Mouse (Mus musculus) thymus, postnatal 36 days (tissue): ENCODE results near the gene 2210408I21Rik.

ENCODE experiments used
- DNase-seq, 2 experiments: peaks; one replicate each; pipeline ENCODE4 v3.0.0; 2022; ENCODE audit warnings: mixed read lengths in 2 of 2

The 2210408I21Rik gene

GRCm38 (mm10) chr13:77514046-77514445 is 378.7 kb downstream of the 2210408I21Rik start:
- DNase-seq: no peak

DNA sequence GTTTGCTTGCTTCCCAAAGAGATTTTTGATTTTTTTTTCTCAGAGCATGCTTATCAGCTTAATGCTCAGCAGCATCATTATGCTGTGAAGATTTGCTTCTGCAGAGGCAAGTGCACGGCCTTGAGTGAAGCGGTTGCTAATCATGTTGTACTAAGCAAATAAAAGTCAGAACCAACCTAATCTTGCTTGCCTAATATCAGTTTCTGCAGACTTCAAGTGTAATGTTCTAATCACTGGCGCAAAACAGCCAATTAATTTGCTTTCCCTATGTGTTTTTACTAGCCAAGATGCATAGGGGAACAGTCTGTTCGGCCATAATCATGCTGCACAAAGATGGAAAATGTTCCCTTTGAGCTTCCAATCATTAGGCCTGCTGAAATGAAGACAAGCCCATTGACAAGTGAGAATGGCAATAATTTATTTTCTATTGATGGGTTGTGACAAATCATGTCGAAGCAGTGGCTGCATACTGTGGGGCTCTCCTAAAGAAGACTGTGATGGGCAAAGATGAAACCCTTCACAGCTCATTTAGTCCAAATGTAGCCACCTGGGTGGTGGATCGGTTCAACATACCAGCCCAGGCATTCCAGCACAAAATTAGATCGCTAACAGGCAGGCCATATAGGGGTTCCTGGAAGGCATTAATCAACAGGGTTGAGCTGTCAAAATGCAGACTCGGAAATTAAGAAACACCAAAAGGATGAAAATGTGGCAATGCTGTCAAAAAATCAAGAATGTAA is 393.8 kb downstream of the 2210408I21Rik start:
- no peak for DNase-seq

GRCm38 (mm10) chr13:77529760-77530159 is 394.4 kb downstream of the 2210408I21Rik start:
- DNase-seq: no peak

GRCm38 (mm10) chr13:77537466-77537865 is 402.1 kb downstream of the 2210408I21Rik start:
- no peak for DNase-seq

DNA sequence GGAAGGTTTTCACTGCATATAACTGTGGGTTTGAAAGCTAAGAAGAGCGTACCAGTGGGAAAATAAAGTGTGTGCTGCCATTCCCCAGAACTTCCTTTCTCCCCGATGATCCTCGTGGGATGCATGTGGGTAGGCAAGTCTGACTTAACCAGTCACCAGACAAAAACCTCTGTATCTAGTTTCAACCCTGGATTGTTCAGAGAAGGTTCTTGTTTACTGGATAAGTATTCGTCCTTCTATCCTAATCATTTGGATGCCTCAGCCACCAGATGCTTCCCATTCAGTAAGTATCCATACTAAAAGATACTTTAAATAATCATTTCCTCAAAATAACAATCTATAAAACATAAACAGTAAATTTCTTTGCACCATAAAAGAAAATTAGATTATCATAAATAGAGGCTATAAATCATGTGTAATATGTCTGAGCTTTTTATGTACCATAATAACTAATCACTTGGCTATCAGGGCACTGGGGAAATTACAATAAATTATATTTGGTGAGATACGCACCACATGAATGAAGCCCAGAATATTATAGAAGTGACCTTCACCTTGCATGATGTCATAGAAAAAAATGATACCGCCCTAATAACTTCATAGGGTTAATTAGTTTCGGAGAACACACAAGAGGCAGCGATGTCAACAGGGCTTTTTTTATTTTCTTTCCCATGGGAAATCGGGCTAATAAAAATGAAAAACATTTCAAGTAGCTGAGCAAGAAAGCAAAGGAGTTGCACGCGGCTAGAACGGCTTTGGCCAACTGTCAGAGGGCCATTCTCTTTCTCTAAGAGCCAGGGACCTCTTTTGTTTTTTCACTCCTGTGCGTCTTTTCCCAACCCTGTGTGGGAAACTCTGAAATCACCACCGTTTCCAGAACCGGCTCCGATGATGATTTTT is 412.4 kb downstream of the 2210408I21Rik start:
- DNase-seq: no peak

- no peak for DNase-seq
These were observed 413.0 kb downstream of the 2210408I21Rik start for GRCm38 (mm10) chr13:77548386-77548695.

DNA sequence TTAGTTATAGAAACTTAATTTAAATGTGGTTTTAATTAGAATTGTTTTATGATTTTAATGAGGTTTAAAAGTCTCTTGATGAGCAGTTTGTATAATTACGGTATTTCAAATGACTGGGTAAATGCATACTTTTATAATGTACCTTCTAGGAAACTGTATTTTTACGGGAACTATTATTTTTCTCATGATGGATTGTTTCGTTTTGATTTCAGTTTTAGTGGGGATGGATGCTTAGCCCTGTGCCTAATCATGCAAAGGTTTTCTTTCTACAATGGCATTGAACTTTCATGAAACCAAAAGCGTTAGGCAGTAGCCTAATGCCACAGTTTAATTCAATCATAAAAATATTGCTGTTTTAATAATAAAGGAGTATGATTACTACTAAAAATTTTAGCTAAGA is 413.4 kb downstream of the 2210408I21Rik start:
- no peak for DNase-seq

DNA sequence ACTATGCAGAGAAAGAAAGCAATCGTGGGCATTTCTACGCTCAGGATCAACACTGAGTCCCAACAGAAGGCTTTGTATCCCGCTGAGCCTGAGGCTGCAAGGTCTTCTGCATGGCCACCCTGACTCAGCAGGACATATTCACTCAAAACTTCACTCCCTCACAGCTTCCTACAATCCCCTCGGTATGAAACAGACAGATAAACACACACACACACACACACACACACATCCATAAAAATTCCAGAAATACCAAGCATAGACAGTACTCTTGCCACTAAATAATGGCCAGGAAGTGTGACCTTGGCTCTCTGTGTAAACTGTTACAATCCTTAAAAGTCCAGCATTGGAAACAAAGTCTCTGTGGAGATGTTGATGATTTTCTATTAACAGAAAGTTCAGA is 458.7 kb downstream of the 2210408I21Rik start:
- DNase-seq: no peak

DNA sequence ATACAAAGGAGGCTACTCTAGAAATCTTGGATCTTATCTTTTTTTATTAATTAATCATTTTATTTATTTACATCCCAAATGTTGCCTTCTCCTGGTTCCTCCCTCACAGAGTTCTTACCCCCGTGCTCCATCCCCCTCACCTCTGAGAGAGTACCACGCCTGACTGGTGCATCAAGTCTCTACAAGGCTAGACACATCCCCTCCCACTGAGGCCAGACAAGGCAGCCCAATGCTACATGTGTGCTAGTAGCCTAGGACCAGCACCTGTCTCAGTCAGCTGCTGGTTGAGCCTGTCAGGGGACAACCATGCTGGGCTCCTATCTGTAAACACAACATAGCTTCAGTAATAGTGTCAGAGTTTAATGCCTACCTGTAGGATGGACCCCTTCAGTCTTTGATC is 480.0 kb downstream of the 2210408I21Rik start:
- DNase-seq: no peak
